In the genomic region with DNA sequence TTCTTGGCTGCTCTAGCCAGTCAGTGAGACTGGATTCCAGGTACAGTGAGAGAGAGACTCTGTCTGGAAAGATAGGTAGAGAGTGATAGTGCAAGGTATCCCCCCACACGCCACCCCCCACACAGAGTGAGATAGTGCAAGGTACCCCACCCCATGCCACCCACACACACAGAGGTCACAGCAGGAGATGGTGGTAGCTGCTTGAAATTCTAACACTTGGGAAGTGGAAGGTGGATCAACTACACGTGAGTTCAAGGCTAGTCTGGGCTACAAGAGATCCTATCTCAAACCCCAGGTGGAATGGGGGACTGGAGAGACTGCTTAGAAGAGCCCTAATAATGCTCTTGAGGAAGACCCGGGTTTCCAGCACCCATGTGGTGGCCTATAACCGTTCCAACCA, we compare ENCODE assay signal across 8 mouse cellular contexts. TPM values are rescaled to one million over a fixed set of nuclear protein-coding genes. Genes with fewer than 3 reads are reported as not detected.
DNase-seq lines count a peak whose midpoint lies in the region; ATAC-seq lines count a peak whose summit lies in the region.

No protein-coding gene starts in this region.

- no peaks in the 10 kb centered on the region for H3K27me3 ChIP-seq in liver, embryonic 11.5 days (replicated peaks; ENCODE audit: control insufficient read depth, insufficient read depth, low read length)
- H3K27me3 ChIP-seq in embryonic facial prominence, embryonic 15.5 days, result no peaks in the 10 kb centered on the region
- no peaks in the 10 kb centered on the region for H3K27me3 ChIP-seq in limb, embryonic 10.5 days (ENCODE audit: low read depth, poor library complexity, severe bottlenecking)
- H3K27me3 ChIP-seq in neural tube, embryonic 15.5 days (replicated peaks), result no peaks in the 10 kb centered on the region

- H3K4me1 ChIP-seq in liver, embryonic 11.5 days (replicated peaks; ENCODE audit: control insufficient read depth, insufficient read depth, low read length), result peaks cover 13% of the 10 kb centered on the region
- peaks cover 15% of the 10 kb centered on the region for H3K4me1 ChIP-seq in embryonic facial prominence, embryonic 15.5 days
- H3K4me1 ChIP-seq in limb, embryonic 10.5 days, result peaks cover 11% of the 10 kb centered on the region
- peaks cover 44% of the 10 kb centered on the region for H3K4me1 ChIP-seq in neural tube, embryonic 15.5 days

- H3K36me3 ChIP-seq in liver, embryonic 11.5 days (ENCODE audit: control insufficient read depth, insufficient read depth, low read length), result peaks cover 9% of the 10 kb centered on the region; the same call in 1 of the 2 replicates
- peaks cover 9% of the 10 kb centered on the region; the same call in 1 of the 2 replicates for H3K36me3 ChIP-seq in embryonic facial prominence, embryonic 15.5 days
- H3K36me3 ChIP-seq in limb, embryonic 10.5 days, result peaks cover 29% of the 10 kb centered on the region
- peaks cover 17% of the 10 kb centered on the region for H3K36me3 ChIP-seq in neural tube, embryonic 15.5 days

- DNase-seq in liver, embryonic 11.5 days (ENCODE audit: low spot score), result no peak
- DNase-seq in liver, result no peak
- no peak for DNase-seq in limb, embryonic 10.5 days (ENCODE audit: low spot score)
- DNase-seq in thymus, postnatal 14 days, result no peak
- DNase-seq in layer of hippocampus, postnatal 36 days, result no peak
- no peak for DNase-seq in adrenal gland, adult 8-10 months

- peak overlapping the region; percentile 95; the same call in 1 of the 2 replicates for H3K27ac ChIP-seq in liver, embryonic 11.5 days (ENCODE audit: low read depth, low read length)
- H3K27ac ChIP-seq in embryonic facial prominence, embryonic 15.5 days (replicated peaks), result no peak overlapping the region
- H3K27ac ChIP-seq in limb, embryonic 10.5 days, result peak overlapping the region; percentile 93; the same call in 1 of the 2 replicates
- no peak overlapping the region for H3K27ac ChIP-seq in neural tube, embryonic 15.5 days (replicated peaks)

- peak overlapping the region; percentile 75 for H3K4me2 ChIP-seq in liver, embryonic 11.5 days
- H3K4me2 ChIP-seq in embryonic facial prominence, embryonic 15.5 days (replicated peaks), result peak overlapping the region; percentile 65
- peak overlapping the region; percentile 71 for H3K4me2 ChIP-seq in neural tube, embryonic 15.5 days

- ATAC-seq in liver, embryonic 11.5 days (replicated peaks; ENCODE audit: low FRiP score), result no peak
- ATAC-seq in embryonic facial prominence, embryonic 15.5 days (ENCODE audit: insufficient number of reproducible peaks, low FRiP score, low TSS enrichment, low read depth), result no peak
- ATAC-seq in neural tube, embryonic 15.5 days (ENCODE audit: low FRiP score), result no peak

- WGBS in liver, embryonic 11.5 days, result 27% methylated on average over 4 of the region's 4 CpGs
- WGBS in embryonic facial prominence, embryonic 15.5 days, result 41% methylated on average over 4 of the region's 4 CpGs
- 43% methylated on average over 4 of the region's 4 CpGs for WGBS in limb, embryonic 10.5 days
- WGBS in neural tube, embryonic 15.5 days, result 42% methylated on average over 4 of the region's 4 CpGs

- peak overlapping the region; percentile 53 for H3K4me3 ChIP-seq in liver, embryonic 11.5 days (ENCODE audit: low read depth, low read length)
- H3K4me3 ChIP-seq in embryonic facial prominence, embryonic 15.5 days (replicated peaks), result peak overlapping the region; percentile 80
- H3K4me3 ChIP-seq in limb, embryonic 10.5 days, result peak overlapping the region; percentile 75
- H3K4me3 ChIP-seq in neural tube, embryonic 15.5 days (replicated peaks), result peak overlapping the region; percentile 59

- H3K9ac ChIP-seq in liver, embryonic 11.5 days (ENCODE audit: low read depth, low read length), result peak overlapping the region; percentile 71
- H3K9ac ChIP-seq in embryonic facial prominence, embryonic 15.5 days, result peak overlapping the region; percentile 74; the same call in 1 of the 2 replicates
- H3K9ac ChIP-seq in neural tube, embryonic 15.5 days (replicated peaks), result peak overlapping the region; percentile 60

- H3K9me3 ChIP-seq in liver, embryonic 11.5 days (ENCODE audit: control insufficient read depth, low read length), result no peaks in the 10 kb centered on the region
- no peaks in the 10 kb centered on the region for H3K9me3 ChIP-seq in embryonic facial prominence, embryonic 15.5 days (replicated peaks)
- H3K9me3 ChIP-seq in limb, embryonic 10.5 days (replicated peaks), result no peaks in the 10 kb centered on the region
- no peaks in the 10 kb centered on the region for H3K9me3 ChIP-seq in neural tube, embryonic 15.5 days (replicated peaks)

RNA-seq across cellular contexts. Expression of gene Gm28048, which starts 0.8 kb away (rescaled TPM):
- 17.7 and 20.0 TPM in 2 replicates for polyA plus RNA-seq in liver, embryonic 11.5 days (2014; fragmentation: Nextera tagmentation; extraction: Ambion mirVana)
- 10.6 and 11.5 TPM in 2 replicates for polyA plus RNA-seq in embryonic facial prominence, embryonic 15.5 days (2015; fragmentation: Nextera tagmentation; extraction: Ambion mirVana)
- 4.1 and 5.2 TPM in 2 replicates for polyA plus RNA-seq in limb, embryonic 10.5 days (2016; fragmentation: Nextera tagmentation; extraction: Ambion mirVana)
- polyA plus RNA-seq in neural tube, embryonic 15.5 days (2015; fragmentation: Nextera tagmentation; extraction: Ambion mirVana), result 4.3 and 8.4 TPM in 2 replicates
- 10 to 100 TPM in 1 of 2 experiments, 1 to 10 TPM in 1; 9.2 to 11.3 TPM for total RNA-seq in layer of hippocampus, postnatal 36 days (2021)
- total RNA-seq in adrenal gland, adult 8-10 months (2022), result 10 to 100 TPM; 44.3 to 72.0 (median 46.8) TPM

RNA-seq across cellular contexts. Expression of gene Commd1, which starts 1.1 kb away (rescaled TPM):
- polyA plus RNA-seq in liver, embryonic 11.5 days (2014; fragmentation: Nextera tagmentation; extraction: Ambion mirVana), result 331 and 333 TPM in 2 replicates
- 332 and 342 TPM in 2 replicates for polyA plus RNA-seq in embryonic facial prominence, embryonic 15.5 days (2015; fragmentation: Nextera tagmentation; extraction: Ambion mirVana)
- polyA plus RNA-seq in limb, embryonic 10.5 days (2016; fragmentation: Nextera tagmentation; extraction: Ambion mirVana), result 376 and 399 TPM in 2 replicates
- polyA plus RNA-seq in neural tube, embryonic 15.5 days (2015; fragmentation: Nextera tagmentation; extraction: Ambion mirVana), result 243 and 255 TPM in 2 replicates
- total RNA-seq in layer of hippocampus, postnatal 36 days (2021), result 10 to 100 TPM; 52.6 to 64.1 TPM
- 10 to 100 TPM; 84.5 to 100.0 (median 90.1) TPM for total RNA-seq in adrenal gland, adult 8-10 months (2022)

RNA-seq across cellular contexts. Expression of gene Zrsr1, which starts 9.2 kb away (rescaled TPM):
- polyA plus RNA-seq in liver, embryonic 11.5 days (2014; fragmentation: Nextera tagmentation; extraction: Ambion mirVana), result 1.7 and 2.1 TPM in 2 replicates
- polyA plus RNA-seq in embryonic facial prominence, embryonic 15.5 days (2015; fragmentation: Nextera tagmentation; extraction: Ambion mirVana), result 3.5 TPM in 2 replicates
- polyA plus RNA-seq in limb, embryonic 10.5 days (2016; fragmentation: Nextera tagmentation; extraction: Ambion mirVana), result 2.2 and 2.4 TPM in 2 replicates
- 9.5 and 9.7 TPM in 2 replicates for polyA plus RNA-seq in neural tube, embryonic 15.5 days (2015; fragmentation: Nextera tagmentation; extraction: Ambion mirVana)
- 10 to 100 TPM; 62.7 to 63.7 TPM for total RNA-seq in layer of hippocampus, postnatal 36 days (2021)
- total RNA-seq in adrenal gland, adult 8-10 months (2022), result 10 to 100 TPM; 36.9 to 43.0 (median 39.3) TPM

RNA-seq across cellular contexts. Expression of gene Cct4, which starts 9.3 kb away (rescaled TPM):
- 399 and 436 TPM in 2 replicates for polyA plus RNA-seq in liver, embryonic 11.5 days (2014; fragmentation: Nextera tagmentation; extraction: Ambion mirVana)
- polyA plus RNA-seq in embryonic facial prominence, embryonic 15.5 days (2015; fragmentation: Nextera tagmentation; extraction: Ambion mirVana), result 233 and 242 TPM in 2 replicates
- polyA plus RNA-seq in limb, embryonic 10.5 days (2016; fragmentation: Nextera tagmentation; extraction: Ambion mirVana), result 402 and 453 TPM in 2 replicates
- 261 and 275 TPM in 2 replicates for polyA plus RNA-seq in neural tube, embryonic 15.5 days (2015; fragmentation: Nextera tagmentation; extraction: Ambion mirVana)
- 100 to 1,000 TPM; 118 to 121 TPM for total RNA-seq in layer of hippocampus, postnatal 36 days (2021)
- 100 to 1,000 TPM; 129 to 168 (median 144) TPM for total RNA-seq in adrenal gland, adult 8-10 months (2022)

RNA-seq across cellular contexts. Expression of gene Fam161a, which starts 26.3 kb away (rescaled TPM):
- 1.1 and 1.9 TPM in 2 replicates for polyA plus RNA-seq in liver, embryonic 11.5 days (2014; fragmentation: Nextera tagmentation; extraction: Ambion mirVana)
- polyA plus RNA-seq in embryonic facial prominence, embryonic 15.5 days (2015; fragmentation: Nextera tagmentation; extraction: Ambion mirVana), result 10.2 and 16.3 TPM in 2 replicates
- 0.78 and 1.6 TPM in 2 replicates for polyA plus RNA-seq in limb, embryonic 10.5 days (2016; fragmentation: Nextera tagmentation; extraction: Ambion mirVana)
- polyA plus RNA-seq in neural tube, embryonic 15.5 days (2015; fragmentation: Nextera tagmentation; extraction: Ambion mirVana), result 3.2 and 5.3 TPM in 2 replicates
- total RNA-seq in layer of hippocampus, postnatal 36 days (2021), result 1 to 10 TPM; 3.4 to 5.6 TPM
- total RNA-seq in adrenal gland, adult 8-10 months (2022), result 10 to 100 TPM; 14.8 to 29.9 (median 22.3) TPM

Comparison
In these comparisons a context has a peak if more than half of its experiments do, and no peak if none do; other contexts are left out.
1. H3K27ac ChIP-seq: peak in liver, embryonic 11.5 days (single experiment) and limb, embryonic 10.5 days (single experiment); none in embryonic facial prominence, embryonic 15.5 days (single experiment) and neural tube, embryonic 15.5 days (single experiment).
2. Peak in every context shown above with its lines, with median percentiles within 50 percentile points of each other: H3K4me2 ChIP-seq, H3K4me3 ChIP-seq and H3K9ac ChIP-seq.